Mouse (Mus musculus) gastrocnemius, postnatal 36 days (tissue): ENCODE data around the gene Adamts10. TPM values are rescaled to one million over a fixed set of nuclear protein-coding genes. Genes with fewer than 3 reads are reported as not detected.

Experiments
- DNase-seq, 2 experiments: peaks; one replicate each; pipeline ENCODE4 v3.0.0; 2022
- intact Hi-C: fragments of 180-260 bp; cut with DNase I; formaldehyde crosslinking; loops from one replicate; pipeline ENCODE4 v1.15.1; 2025
- total RNA-seq, 2 experiments: library from RNA; stranded (reverse); gene quantifications; 2 replicates each; pipeline ENCODE4 v1.2.3; 2021

The Adamts10 gene
- total RNA-seq, 2 experiments from 2014 or later, result 8.0 to 9.4 TPM

DNA sequence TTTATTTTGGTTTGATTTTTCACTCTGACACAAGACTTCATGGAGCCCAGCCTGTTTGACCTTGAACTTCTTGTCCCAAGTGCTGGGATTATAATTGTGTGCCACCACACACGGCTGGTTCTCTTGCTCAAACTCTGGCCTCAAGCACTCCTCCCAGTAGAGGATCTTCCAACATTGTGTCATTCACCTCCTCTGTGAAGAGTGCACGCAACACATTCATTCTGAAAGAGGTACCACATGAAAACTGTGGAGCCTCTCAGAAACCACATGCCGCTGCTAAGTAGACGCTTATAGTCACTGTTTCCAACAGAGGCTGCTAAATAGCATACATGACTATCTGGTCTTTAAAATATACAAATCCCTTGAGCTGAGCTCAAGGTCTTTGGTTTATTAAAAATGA lies 28.1 kb downstream of the Adamts10 start:
- no peak for DNase-seq
- intact Hi-C loops, result no loop called here

DNA sequence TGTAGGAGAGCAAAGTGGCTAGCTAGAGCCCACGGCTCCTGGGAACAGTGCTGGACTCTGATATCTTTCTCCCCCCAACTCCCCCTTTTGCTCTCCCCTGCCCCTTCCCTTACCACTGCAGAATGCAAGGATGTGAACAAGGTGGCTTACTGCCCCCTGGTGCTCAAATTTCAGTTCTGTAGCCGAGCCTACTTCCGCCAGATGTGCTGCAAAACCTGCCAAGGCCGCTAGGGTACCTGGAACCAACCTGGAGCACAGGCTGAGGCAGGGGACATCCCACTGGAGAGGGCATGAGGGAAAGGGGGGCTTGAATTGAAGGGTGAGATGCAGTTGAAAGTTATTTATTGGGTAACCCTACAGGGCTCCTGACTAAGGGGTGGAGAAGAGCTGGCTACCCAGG lies 29.0 kb downstream of the Adamts10 start:
- intact Hi-C loops, result no loop called here
- DNase-seq, result no peak

DNA sequence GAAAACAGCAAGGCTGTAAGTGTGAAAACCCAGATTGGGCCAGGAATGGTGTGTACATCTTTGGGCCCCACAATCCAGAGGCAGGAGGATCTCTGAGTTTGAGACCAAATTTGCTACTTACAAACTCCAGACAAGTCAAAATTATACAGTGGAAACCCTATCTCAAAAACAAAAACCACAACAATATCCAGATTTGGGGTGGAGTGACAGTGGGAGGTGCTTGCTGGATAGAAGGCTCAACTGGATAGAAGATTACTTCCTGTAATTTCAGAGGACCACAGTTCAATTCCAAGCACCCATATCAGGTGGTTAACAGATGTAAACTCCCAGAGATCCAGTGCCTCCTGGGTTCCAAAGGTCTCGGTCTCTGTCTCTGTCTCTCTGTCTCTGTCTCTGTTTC lies 30.5 kb downstream of the Adamts10 start:
- no peak for DNase-seq
- intact Hi-C loops, result no loop called here

DNA sequence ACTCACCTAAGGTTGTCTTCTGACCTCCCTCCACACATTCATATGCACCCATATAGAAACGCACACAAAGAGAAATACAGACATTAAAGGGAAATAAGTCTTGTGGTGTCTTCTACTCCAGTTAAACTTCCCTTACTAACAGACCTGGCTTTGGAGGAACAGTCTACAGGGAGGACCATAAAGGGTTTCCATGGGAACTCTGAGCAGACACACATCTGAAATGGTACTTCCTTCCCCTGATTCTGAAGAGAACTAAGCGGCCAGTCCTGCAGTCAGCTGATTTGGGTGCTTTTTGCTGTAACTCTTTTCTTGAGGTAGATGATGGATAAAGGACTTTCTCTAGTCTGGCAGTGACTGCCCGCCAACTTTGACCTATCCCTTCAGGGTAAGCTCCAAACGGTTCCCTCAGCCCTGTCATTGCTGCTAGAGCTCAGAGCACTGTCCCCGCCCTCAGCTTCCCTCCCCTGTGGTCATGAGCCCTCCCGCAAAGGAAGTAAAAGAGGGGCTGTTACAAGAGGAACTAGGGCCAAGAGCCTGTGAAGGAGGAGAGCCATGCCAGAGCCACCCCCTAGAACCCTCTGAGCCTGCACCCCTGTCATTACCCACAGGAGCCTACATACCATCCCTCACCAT lies 31.3 kb downstream of the Adamts10 start, which contains the start of gene Myo1f:
TSS of gene Myo1f (plus strand) at position 485 of the 633 bp plus-strand sequence.
- intact Hi-C loops, result no loop called here
- no peak for DNase-seq

DNA sequence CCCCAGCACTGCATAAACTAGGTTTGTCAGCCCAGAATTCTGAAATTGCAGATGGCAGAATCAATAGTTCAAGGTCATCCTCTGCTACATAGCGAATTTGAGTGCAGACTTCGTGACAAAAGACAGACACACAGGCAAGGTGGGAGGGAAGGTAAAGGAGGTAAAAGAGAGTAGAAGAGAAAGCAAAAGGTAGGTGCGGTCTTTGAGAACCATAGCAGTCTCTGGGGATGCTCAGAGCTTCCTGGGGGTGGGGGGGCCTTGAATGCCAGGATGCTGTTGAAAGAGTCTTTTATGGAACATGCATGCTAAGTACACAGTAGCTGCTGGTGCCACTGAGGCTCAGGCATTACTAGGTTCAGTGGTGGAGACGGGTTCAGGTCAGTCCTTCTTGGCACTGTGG lies 33.9 kb downstream of the Adamts10 start:
- no peak for DNase-seq
- intact Hi-C loops, result no loop called here

DNA sequence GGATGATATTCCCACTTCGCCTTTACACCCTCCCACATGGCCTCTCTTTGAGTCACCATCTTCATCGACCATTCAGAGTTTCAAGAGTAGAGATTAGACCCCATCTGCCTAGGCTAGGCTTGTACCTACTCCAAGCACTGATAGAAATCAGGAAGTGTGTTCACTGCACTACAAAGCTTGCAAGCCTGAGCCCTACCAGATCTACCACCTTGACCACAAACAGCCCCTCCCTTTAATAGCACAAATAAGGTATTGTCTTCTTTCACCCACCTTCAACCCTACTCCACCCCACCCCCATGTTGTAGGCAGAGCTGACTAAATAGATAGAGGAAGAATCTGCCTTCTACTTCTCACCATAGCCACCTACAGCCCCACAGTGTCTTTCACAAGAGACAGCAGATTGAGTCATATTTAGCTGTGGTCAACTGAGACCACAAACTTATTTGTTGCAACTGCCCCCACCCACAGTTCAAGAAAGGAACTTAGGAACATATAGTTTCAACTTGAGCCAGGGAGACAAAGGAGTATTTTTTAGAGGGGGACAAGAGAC lies 39.6 kb downstream of the Adamts10 start:
- intact Hi-C loops, result no loop called here
- no peak for DNase-seq

DNA sequence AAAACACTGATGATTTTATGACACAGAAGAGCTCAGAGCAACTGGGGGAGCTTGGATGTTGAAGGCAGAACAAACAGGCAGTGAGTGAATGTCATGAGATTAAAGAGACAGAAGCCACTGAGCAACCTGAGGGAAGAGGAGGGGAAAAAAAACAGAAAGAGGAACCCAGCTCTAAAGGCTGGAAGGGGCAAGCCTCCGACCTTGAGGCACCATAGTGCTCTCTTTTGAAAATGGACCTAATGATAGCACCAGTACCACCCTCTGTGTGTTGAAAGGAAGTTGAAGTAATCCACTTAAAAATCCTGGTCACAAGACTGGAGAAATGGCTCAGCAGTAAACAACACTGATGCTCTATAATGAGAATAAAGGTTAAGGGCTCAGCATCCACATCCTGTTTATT lies 40.6 kb downstream of the Adamts10 start:
- DNase-seq, result no peak
- intact Hi-C loops, result no loop called here

DNA sequence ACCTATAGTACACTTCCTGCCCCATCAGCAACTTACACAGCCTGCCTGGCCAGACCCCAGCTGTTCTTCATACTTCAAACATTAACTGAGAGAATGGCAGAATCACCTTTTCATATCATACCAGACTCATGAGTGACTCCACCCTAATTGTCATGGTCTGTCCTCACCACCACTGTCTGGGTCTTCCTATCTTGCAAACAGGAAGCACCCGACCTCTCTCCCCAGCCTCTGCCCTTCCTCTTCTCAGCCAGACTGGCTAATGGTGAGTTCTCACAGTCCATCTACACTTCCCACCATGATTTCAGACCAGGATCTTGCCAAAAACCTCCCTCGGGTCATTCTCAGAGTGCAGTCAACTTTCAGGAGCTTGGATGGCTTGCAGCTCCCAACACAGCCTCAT lies 42.2 kb downstream of the Adamts10 start:
- no peak for DNase-seq
- intact Hi-C loops, result no loop called here

DNA sequence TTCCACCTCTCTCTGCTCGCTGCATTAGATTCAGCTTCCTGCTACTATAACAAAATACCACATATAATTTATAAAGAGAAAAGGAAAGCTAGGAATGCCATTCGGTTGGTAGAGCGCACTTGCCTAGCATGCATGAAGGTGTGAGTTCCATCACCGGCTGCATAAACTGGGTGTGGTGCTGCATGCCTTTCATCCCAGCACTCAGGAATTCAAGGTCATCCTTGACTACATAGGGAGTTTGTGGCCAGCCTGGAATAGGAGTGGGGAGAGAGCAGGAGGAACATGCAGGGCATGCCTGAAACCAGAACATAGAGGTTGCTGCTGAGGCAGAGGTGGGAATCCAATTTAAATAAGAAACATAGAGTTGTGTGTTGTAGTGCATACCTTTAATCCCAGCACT lies 60.1 kb downstream of the Adamts10 start:
- intact Hi-C loops, result no loop called here
- no peak for DNase-seq

DNA sequence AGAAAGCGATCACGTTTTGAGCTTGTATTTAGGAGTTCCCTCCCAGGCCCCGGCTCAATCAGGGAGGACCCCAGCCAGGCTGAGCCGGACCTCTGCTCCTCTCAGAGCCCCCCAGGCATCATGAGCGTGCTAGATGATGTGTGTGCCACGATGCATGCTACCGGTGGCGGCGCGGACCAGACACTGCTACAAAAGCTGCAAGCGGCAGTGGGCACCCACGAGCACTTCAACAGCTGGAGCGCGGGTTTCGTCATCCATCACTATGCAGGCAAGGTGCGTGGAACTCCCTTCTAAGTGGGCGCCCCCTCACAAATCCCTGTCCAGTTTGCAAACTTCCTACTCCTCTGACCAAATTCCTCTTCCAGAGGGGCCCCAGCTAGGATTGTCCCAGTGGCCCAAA lies 62.0 kb downstream of the Adamts10 start:
- intact Hi-C loops, result no loop called here
- no peak for DNase-seq

DNA sequence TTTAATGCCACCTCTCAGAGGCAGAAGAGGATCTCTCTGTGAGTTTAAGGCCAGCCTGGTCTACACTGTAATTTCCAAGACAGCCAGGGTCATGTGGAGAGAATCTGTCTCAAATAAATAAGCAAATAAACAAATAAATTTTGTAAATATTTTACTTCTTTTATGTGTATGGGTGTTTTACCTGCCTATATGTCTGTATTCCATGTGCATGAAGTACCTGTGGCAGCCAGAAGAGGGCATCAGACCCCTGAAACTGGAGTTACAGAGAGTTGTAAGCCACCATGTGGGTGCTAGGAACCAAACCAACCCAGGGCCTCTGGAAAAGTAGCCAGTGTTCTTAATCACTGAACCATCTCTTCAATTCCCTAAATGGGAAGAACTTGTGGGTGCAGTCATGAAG lies 73.3 kb downstream of the Adamts10 start:
- intact Hi-C loops, result no loop called here

DNA sequence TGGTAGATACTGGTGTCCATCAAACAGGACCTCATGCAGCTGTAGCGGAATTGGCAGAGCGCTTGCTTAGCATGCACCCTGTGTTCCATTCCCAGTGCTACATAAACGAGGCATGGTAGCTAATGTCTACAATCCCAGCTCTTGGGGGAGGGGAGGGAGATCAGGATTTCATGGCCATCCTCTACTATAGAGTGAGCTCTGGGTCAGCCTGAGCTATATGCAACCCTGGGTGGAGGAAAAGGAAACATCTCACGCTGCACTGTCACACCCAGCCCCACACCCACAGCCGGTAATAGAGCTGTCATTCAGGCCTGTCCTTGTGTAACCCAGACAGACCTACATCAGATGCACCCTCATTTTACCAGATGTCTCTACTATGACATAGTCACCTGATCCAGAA lies 74.5 kb downstream of the Adamts10 start:
- intact Hi-C loops, result no loop called here
- no peak for DNase-seq

More for the DNA sequence above, 73.3 kb downstream of the Adamts10 start:
- DNase-seq, result no peak

DNA sequence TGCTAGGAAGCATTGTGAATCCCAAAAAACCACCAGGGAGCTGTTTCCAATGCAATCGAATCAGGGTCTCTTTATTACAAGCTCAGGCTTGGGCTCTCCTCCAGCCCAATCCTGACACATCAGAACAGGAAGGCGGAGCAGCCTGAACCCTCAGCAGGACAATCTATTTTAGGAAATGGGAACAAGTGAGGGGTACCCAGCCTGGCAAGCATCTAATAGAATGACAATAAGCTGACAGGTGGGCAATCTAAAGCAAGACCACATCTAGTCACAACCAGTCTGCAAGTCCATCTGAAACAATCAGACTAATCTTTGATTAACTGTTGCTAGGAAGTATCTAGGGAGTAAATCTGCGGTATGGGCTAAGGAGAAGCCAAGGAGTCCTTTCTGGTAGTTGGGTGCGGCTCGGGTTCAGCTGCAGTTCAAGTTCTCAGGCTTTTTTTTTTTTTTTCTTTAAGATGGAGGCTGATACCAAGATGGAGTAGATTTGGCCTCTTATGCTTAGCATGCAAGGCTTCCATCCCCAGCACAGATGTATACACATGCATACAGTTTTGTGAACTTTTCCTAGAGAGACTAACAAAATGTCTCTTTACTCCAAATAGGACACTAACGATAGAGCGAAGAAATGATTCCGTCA lies 76.0 kb downstream of the Adamts10 start:
- intact Hi-C loops, result no loop called here
- no peak for DNase-seq

DNA sequence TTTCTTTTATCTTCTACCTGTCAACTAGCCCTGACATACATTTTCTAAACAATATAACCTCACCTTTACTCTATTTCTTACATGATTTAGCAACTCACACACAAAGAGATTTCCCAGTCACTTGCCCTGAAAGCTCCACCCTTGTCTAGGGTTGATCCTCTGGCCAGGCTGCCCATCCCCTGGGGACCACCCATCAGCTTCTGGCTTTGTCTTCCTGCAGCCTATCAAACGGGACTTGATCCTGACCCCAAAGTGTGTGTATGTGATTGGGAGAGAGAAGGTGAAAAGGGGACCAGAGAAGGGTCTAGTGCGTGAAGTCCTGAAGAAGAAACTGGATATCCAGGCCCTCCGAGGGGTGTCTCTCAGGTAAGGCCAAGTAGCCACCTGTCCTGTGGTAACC lies 76.8 kb downstream of the Adamts10 start:
- intact Hi-C loops, result no loop called here
- no peak for DNase-seq

DNA sequence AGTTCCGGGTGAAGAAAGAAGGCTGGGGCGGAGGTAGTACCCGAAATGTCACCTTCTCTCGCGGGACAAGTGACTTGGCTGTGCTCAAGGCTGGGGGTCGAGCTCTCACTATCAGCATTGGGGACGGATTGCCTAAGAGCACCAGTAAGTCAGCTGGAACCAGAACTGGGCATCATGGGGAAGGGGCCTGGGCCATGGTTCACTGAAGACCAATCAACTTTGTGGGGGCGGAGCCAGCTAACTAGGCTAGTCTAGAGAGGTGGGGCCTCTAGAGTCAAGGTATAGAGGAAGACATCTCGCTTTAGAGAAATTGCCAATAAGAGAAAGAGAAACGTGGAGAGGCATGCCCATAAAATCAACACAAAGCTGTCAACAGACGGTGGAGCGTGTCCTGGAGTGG lies 77.9 kb downstream of the Adamts10 start:
- DNase-seq, result no peak
- intact Hi-C loops, result no loop called here

Other genes starting within 250 kb of the Adamts10 start
- 10 to 100 TPM in 1 of 2 experiments, 1 to 10 TPM in 1; 8.2 to 10.3 TPM for gene Zfp955b, start 234.7 kb upstream of the Adamts10 start, total RNA-seq
- gene Zfp81, start 165.3 kb upstream of the Adamts10 start, total RNA-seq, result 1 to 10 TPM; 2.6 to 2.7 TPM
- gene Zfp101, start 129.6 kb upstream of the Adamts10 start, total RNA-seq, result 1 to 10 TPM; 2.7 to 3.4 TPM
- gene Actl9, start 91.3 kb upstream of the Adamts10 start, total RNA-seq, result not detected
- gene Myo1f, start 31.5 kb downstream of the Adamts10 start, total RNA-seq, result 1 to 10 TPM in 1 of 2 experiments, under 1 TPM in 1; 0.77 to 1.4 TPM
- 1 to 10 TPM; 6.6 to 7.8 TPM for gene Zfp414, start 104.9 kb downstream of the Adamts10 start, total RNA-seq
- not detected for gene Pram1, start 113.9 kb downstream of the Adamts10 start, total RNA-seq
- gene Hnrnpm, start 162.7 kb downstream of the Adamts10 start, total RNA-seq, result 10 to 100 TPM; 57.9 to 64.7 TPM
- gene March2, start 194.5 kb downstream of the Adamts10 start, total RNA-seq, result 10 to 100 TPM; 83.8 to 92.6 TPM
- 100 to 1,000 TPM; 120 to 147 TPM for gene Rab11b, start 236.3 kb downstream of the Adamts10 start, total RNA-seq